Mouse (Mus musculus) limb, embryonic 10.5 days (tissue): Measurements from ENCODE around the gene Apol9b. TPM values are rescaled to one million over a fixed set of nuclear protein-coding genes. Genes with fewer than 3 reads are reported as not detected.
A peak's percentile ranks its signal among the peaks of the same experiment; 100 is the strongest.
"Not testable (repeated sequence)": the region's sequence is repeated elsewhere in the genome, so short reads cannot be mapped to it uniquely, and the experiment has no call there.

Experiments
- DNase-seq: peaks from one replicate; pipeline ENCODE4 v3.0.0-alpha.2; 2017; ENCODE audit warnings: low spot score
- H3K27ac ChIP-seq: fragments of 300-500 bp; sonication (generic); 2 replicates; pipeline ENCODE4 v1.5.1; 2016; ENCODE audit warnings: mild to moderate bottlenecking
- H3K27me3 ChIP-seq: fragments of 300-500 bp; sonication (generic); 2 replicates; pipeline ENCODE4 v1.6.1; 2016; ENCODE audit warnings: low read depth, mild to moderate bottlenecking; ENCODE audit not compliant: poor library complexity, severe bottlenecking
- H3K36me3 ChIP-seq: fragments of 300-500 bp; sonication (generic); 2 replicates; pipeline ENCODE4 v1.6.1; 2016; ENCODE audit warnings: mild to moderate bottlenecking, moderate library complexity
- H3K4me1 ChIP-seq: fragments of 300-500 bp; sonication (generic); 2 replicates; pipeline ENCODE4 v1.6.1; 2016
- H3K4me3 ChIP-seq: fragments of 300-500 bp; sonication (generic); 2 replicates; pipeline ENCODE4 v1.5.1; 2016; ENCODE audit warnings: mild to moderate bottlenecking, moderate library complexity
- H3K9me3 ChIP-seq: fragments of 300-500 bp; sonication (generic); replicated peaks from 2 replicates; pipeline ENCODE4 v1.6.1; 2016; ENCODE audit warnings: mild to moderate bottlenecking
- WGBS: fragments of 180-500 bp; shearing (Covaris S2); methylation state at CpG from one replicate; pipeline ENCODE4 v1.1.7; 2016; 5-methylcytosine and 5-hydroxymethylcytosine counted together
- polyA plus RNA-seq: library from polyadenylated mRNA; unstranded; fragments of >200 nt; fragmentation: Nextera tagmentation; extraction: Ambion mirVana; gene quantifications from 2 replicates; pipeline ENCODE4 v1.2.1, GENCODE M21; 2016

Gene Apol9b
- not detected in 2 replicates for polyA plus RNA-seq

DNA sequence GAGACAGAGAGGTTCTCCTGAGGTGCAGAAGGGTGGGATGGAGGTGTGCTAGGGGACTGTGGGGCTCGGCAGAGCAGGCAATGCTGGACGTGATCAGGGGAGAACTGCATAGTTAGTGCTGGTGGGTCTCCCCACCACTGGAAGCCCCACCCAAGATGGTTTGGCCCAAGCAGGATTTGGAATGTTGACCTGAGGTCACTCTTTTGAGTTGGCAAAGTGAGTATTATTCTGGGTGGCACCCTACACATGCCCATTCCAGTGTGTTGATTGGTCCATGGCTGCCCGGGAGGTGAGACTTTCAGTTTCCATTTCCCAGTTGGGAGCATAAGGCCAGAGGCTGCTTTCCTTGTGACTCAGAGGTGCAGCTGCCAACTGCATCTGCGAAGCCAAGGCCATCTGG, at the start of gene Apol9b:
Gene Apol9b (plus strand): TSS at position 301 of the 400 bp plus-strand sequence.
- not testable (repeated sequence) for H3K36me3 ChIP-seq, H3K9me3 ChIP-seq, H3K4me1 ChIP-seq, H3K27me3 ChIP-seq, H3K27ac ChIP-seq, H3K4me3 ChIP-seq, DNase-seq
- 91% methylated on average over 1 of the region's 4 CpGs for whole genome bisulfite sequencing

DNA sequence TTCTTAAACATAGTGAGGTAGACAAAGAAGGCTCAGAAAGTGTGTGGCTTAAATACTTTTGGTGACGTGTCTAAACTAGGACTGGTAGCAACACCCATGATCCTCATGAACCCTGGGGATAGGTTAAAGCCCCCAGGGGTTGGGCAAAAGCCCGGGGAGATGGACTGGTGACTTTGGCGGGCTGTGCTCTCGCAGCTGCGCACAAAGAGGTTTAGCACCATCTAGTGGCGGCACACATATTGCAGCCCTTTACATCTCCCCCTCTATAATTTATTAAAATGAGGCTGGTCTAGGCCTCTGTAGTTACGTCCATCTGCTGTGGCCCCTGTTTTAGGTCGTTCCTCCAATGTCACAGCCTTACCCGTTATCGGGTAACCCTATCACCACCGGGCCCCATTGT, 44.9 kb upstream of the Apol9b start:
- not testable (repeated sequence) for H3K9me3 ChIP-seq, H3K36me3 ChIP-seq, H3K4me3 ChIP-seq, H3K4me1 ChIP-seq, H3K27me3 ChIP-seq, H3K27ac ChIP-seq
- 19% methylated on average over 11 of the region's 11 CpGs for WGBS
- peak; percentile 51 for DNase-seq

DNA sequence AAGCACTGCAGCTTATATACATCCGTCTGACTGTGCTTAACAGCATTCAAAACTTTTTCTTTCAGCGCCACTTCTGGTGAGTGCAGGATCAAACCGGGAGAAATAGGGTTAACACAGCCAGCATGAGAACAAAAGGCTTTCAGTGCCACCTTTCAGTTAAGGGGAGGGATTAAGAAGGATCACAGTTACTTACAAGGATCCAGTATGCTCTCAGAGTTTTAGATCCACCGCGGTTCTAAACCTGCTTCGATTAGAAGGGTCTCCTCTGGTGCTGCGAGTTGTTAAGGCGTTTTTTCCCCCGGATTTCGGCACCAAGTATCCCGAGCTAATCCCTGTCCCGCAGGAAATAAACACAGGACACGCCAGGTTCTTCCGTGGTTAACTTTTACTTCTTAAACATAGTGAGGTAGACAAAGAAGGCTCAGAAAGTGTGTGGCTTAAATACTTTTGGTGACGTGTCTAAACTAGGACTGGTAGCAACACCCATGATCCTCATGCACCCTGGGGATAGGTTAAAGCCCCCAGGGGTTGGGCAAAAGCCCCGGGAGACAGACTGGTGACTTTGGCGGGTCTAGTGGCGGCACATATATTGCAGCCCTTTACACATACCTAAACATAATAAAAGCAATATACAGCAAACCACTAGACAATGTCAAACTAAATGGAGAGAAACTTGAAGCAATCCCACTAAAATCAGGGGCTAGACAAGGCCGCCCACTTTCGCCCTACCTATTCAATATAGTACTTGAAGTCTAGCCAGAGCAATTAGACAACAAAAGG, 37.1 kb upstream of the Apol9b start:
- peak; percentile 44 for DNase-seq
- peak overlapping the region; percentile 79 for H3K27ac ChIP-seq

DNA sequence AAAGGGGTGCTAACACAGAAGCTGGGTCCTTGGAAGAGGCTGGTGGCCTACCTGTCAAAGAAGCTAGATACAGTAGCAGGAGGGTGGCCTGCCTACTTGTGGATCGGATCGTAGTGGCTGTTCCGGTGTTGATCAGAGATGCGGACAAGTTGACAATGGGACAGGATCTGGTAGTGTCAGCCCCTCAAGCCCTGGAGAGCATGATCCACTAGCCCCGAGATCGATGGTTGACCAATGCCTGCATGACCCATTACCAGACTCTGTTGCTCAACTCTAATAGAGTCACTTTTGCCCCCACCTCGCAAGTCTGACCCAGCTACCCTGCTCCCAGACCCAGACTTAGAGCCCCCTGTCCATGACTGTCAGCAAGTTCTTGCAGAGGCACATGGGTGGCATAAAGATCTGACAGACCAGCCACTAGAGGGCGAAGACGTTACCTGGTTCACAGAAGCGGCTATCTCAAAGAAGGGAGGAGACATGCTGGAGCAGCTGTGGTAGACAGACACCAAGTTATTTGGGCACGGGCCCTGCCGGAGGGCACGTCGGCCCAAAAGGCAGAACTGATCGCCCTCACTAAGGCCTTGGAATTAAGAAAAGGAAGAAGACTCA, 34.0 kb upstream of the Apol9b start:
- not testable (repeated sequence) for H3K4me1 ChIP-seq, H3K27me3 ChIP-seq, H3K4me3 ChIP-seq, H3K36me3 ChIP-seq, H3K9me3 ChIP-seq, H3K27ac ChIP-seq
- WGBS = 44% methylated on average over 11 of the region's 15 CpGs
- DNase-seq = peak; percentile 36

More for the DNA sequence above, 37.1 kb upstream of the Apol9b start:
- H3K36me3 ChIP-seq, H3K4me1 ChIP-seq, H3K9me3 ChIP-seq, H3K27me3 ChIP-seq: not testable (repeated sequence)
- H3K4me3 ChIP-seq = peak overlapping the region; percentile 46
- WGBS = 7% methylated on average over 20 of the region's 20 CpGs

DNA sequence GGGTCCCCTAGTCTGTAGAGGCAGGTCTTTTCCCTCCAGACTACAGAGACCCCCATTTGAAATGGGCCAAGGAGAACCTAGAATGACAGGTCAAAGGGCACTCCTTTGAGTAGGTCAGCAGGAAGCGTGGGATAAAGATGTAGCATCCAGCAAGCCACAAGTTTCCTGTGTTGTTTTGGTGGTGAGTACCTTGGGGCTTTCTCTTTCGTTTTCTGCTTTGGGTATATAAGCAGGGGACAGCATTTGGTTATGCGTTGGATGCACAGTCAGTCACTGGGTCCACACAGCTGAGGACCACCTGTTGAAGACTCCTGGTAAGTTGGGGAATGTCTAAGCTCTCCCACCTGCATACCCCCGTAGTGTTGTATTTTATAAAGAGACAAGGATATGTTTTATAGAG, 30.2 kb upstream of the Apol9b start, which contains the start of gene Apol7e:
Gene Apol7e (plus strand): TSS at position 202 of the 400 bp plus-strand sequence.
- not testable (repeated sequence) for H3K4me1 ChIP-seq, H3K27me3 ChIP-seq, H3K9me3 ChIP-seq, H3K4me3 ChIP-seq, H3K36me3 ChIP-seq, H3K27ac ChIP-seq, DNase-seq
- WGBS = 90% methylated on average over 4 of the region's 4 CpGs

DNA sequence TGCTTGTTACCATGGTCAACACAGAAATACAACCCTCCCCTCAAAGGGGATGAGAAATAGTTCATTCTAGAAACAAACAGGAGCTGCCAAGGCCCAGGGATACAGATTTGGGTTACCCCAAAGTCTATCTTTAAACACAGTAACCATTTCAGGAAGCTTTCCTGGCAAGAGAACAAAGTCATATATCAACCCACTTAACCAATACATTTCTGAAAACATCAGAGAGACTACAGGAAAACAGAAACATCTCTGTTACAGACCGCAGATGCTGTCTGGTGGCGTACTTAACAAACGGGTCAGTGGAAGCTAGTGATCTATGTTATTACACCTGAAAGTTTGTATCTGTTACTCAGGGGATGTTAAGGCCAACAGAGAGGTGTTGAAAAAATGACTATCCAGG, 23.5 kb upstream of the Apol9b start:
- H3K36me3 ChIP-seq, H3K27me3 ChIP-seq, DNase-seq, H3K9me3 ChIP-seq, H3K4me1 ChIP-seq, H3K27ac ChIP-seq, H3K4me3 ChIP-seq: not testable (repeated sequence)
- WGBS = 93% methylated on average over 3 of the region's 3 CpGs

DNA sequence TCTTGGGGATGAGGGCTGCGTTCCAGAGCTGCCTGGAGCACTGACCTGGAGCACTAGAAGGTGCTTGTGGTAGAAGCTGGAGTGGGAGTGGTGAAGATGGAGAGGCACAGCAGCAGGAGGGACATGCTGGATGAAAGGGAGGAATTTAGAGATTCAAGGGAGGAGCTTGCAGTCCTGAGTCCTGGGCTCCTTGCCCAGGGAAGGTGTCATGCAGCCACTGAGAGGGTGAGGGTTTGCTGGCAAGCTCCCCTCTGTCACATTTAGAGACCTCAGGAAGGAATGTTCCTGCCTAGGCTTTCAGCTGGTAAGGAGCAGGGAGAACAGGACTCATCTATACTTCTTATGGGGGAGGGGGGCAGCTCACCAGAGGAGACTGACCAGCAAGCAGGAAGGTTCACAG, 19.9 kb upstream of the Apol9b start:
- not testable (repeated sequence) for DNase-seq, H3K4me3 ChIP-seq, H3K9me3 ChIP-seq, H3K27ac ChIP-seq, H3K36me3 ChIP-seq, H3K4me1 ChIP-seq, H3K27me3 ChIP-seq
- 70% methylated on average over 1 of the region's 1 CpGs for WGBS

DNA sequence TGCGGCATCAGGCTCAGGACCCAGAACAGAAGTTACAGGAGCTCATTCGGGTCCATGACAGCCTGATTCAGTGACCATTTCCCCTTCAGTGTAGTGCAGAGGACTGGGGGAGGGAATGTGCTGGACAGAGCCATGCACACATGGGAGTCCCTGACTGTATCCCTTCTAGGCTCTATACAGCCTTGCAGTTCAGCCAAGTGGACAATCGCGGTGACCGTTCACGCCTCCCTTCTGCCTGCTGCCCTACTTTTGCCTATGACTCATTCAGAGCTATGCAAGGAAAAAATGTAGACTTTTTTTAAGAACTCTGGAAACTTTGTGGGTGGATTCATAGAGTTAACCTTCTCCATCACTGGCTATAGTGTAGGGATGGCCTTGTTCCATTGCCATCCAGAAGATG, 10.6 kb upstream of the Apol9b start:
- H3K27ac ChIP-seq, H3K27me3 ChIP-seq, H3K4me1 ChIP-seq, H3K9me3 ChIP-seq, H3K36me3 ChIP-seq, H3K4me3 ChIP-seq, DNase-seq: not testable (repeated sequence)
- 89% methylated on average over 3 of the region's 6 CpGs for WGBS

DNA sequence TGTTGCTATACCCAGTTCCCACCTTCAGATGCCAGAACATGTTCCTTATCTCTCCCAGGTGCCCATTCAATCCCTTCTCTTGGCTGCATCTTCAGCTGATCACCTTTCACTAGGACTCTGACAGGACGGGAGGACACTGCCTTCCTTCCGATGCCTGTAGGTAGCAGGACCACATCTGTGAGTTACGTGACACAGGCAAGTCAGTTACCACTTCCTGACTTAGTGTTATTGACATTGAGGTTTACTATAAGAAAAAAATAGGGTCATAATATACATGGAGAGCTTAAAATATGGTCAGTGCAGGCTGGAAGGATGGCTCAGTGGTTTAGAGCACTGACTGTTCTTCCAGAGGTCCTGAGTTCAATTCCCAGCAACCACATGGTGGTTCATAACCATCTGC, 7.3 kb upstream of the Apol9b start:
- not testable (repeated sequence) for DNase-seq, H3K9me3 ChIP-seq, H3K4me3 ChIP-seq, H3K36me3 ChIP-seq, H3K4me1 ChIP-seq, H3K27me3 ChIP-seq, H3K27ac ChIP-seq
- WGBS = no CpG with 5 or more reads among the region's 3 CpGs

DNA sequence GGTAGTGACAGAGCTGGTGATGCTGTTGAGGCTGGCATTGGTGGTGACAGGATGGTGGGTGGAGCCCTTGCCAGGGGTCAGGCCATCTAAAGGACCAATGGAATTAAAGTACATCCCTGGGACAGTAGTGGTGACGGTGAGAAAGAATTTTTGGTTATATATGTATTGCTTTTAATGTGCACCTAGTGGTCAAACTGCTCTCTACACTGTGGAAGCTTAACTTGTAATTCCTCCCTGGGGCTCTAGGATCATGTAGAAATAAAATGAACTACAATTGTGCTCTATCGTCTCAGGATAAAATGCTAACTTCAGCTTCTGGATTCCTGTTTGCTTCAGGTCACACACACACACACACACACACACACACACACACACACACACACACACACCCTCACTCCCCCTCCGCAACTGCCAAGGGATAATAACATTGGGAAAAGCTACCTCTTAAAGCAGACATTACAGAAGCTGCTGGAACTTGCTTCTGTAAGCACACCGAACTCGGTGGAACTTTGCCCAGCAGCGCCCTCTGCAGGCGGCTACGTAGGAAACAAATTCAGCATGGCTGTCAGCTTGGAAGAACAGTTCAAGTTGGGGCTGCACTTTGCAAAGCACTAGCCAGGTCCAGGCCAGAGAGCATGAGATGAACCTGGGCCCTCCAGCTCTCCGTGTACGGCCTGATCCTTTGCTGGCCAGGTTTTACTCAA, 4.5 kb upstream of the Apol9b start:
- H3K27ac ChIP-seq, H3K4me1 ChIP-seq, H3K27me3 ChIP-seq, H3K36me3 ChIP-seq, DNase-seq, H3K9me3 ChIP-seq, H3K4me3 ChIP-seq: not testable (repeated sequence)
- WGBS = 15% methylated on average over 3 of the region's 10 CpGs

DNA sequence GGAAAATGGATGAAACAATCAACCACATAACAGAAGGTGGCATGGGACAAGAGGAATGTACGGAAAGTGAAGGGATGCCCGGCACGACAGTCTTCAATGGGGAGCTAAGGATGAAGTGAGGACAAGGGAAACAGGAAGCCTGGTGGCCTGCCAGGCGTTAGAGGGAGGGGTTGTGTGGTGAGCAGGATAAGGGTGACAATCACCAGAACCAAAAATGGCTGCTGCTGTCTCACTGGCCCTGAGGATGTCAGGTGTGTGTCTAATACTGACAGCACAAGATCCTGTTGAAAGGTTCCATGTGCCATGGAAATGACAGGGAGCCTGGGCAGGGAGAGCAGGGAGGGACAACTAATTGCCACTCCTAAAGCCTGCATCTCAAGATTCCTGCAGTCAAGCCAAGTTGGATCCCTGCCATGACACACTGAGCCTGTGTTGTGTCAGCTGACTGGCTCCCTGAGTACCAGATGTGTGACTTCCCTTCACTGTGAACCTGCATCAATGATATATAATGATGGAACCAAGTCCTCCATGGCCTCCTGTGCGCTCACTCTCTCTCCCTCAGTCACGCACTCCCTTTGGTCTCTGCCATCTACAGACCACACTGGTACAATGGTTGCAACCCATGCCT, 3.3 kb upstream of the Apol9b start:
- H3K4me1 ChIP-seq, DNase-seq, H3K27ac ChIP-seq, H3K36me3 ChIP-seq, H3K9me3 ChIP-seq, H3K27me3 ChIP-seq, H3K4me3 ChIP-seq: not testable (repeated sequence)
- 82% methylated on average over 6 of the region's 6 CpGs for WGBS

DNA sequence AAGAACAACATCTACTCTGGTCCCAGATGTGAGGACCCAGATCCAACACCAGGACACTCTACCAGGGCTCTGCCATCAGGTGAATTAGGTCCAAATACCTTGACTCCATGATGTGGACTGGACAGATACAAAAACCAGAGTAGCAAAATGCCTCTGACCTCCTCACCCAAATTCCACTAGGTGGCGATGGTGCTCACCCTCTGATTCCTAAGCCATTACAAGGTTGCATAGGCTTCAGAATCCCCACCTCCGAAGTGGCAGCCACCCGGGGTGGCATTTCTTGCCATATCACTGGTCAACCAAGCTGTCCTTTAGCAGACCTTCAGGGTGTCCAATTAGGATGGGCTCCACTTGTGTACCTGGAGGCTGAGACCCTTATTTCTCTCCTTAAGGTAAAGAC, 1.7 kb upstream of the Apol9b start:
- 19% methylated on average over 3 of the region's 3 CpGs for WGBS
- H3K9me3 ChIP-seq, H3K27me3 ChIP-seq, DNase-seq, H3K4me3 ChIP-seq, H3K36me3 ChIP-seq, H3K27ac ChIP-seq, H3K4me1 ChIP-seq: not testable (repeated sequence)

DNA sequence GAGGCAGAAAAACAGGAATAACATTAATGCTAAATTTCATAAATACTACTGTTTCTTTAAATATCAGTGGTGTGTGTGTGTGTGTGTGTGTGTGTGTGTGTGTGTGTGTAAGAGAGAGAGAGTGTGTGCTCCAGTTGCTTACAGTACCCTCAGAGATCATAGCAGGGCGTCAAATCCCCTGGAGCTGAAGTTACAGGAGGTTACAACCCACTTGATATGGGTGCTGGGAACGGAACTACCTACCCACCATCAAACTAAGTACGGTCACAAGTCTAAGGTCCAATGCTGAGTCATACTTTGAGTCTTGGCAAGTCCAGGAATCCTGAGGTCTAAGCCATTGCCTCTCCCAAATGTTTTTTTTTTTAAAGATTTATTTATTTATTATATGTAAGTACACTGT, 1.1 kb upstream of the Apol9b start:
- H3K36me3 ChIP-seq, DNase-seq, H3K27me3 ChIP-seq, H3K4me3 ChIP-seq, H3K9me3 ChIP-seq, H3K4me1 ChIP-seq, H3K27ac ChIP-seq: not testable (repeated sequence)
- 89% methylated on average over 3 of the region's 3 CpGs for WGBS
